Mouse (Mus musculus): ENCODE results near the gene Mta3.
"Not testable (repeated sequence)": the region's sequence is repeated elsewhere in the genome, so short reads cannot be mapped to it uniquely, and the experiment has no call there.

Mta3 gene

DNA sequence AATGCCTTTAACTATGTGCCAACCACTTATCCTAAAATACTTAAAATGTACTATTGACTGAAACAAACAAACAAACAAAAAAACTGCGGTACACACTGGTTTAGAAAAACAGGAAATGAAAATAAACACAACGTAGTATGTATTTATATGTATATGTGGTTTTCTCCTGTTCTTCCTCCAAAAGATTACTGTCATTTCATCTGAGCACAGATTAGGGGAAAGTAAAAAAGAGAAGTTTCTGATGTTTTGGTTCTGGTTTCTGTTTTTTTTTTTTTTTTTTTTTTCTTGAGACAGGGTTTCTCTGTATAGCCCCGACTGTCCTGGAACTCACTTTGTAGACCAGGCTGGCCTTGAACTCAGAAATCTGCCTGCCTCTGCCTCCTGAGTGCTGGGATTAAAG lies 3.6 kb downstream of the Mta3 start:
- not testable (repeated sequence) for DNase-seq

DNA sequence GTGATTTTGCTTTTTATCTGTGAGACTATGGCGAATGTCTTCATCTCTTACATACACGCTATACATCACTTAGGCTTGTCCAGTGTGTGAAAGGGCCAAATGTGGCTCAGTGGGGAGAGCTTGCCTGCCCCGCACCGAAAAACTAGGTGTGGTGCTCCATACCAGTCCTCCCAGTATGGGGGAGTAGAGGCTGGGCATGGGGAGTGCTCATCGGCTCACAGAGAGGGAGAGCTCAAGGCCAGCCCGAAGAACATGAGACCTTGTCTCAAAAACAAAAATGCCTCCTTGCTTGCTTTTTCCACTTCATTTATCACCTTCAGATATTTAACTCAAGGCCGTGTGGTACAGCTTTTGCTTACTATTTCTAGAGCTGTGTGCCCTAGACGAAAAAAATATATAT lies 4.7 kb downstream of the Mta3 start:
- no peak for DNase-seq

DNA sequence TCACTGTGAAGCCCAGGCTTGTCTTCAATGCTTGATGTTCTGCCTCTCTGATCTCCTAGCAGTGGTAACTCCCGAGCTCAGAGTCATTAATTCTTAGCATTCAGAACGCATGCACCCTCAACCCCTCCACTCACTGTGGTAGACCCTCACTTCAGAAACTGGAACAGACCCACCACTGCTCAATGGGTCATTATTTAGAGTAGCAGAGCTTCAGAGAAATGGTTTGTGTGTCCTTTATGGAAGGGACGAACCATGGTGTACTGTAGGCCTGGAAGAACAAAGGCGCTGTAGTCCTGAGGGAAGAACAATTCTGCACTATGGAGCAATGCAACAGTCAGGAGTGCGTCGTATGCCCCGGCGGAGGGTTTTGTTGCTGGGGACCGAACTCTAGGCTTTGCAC lies 6.4 kb downstream of the Mta3 start:
- no peak for DNase-seq

DNA sequence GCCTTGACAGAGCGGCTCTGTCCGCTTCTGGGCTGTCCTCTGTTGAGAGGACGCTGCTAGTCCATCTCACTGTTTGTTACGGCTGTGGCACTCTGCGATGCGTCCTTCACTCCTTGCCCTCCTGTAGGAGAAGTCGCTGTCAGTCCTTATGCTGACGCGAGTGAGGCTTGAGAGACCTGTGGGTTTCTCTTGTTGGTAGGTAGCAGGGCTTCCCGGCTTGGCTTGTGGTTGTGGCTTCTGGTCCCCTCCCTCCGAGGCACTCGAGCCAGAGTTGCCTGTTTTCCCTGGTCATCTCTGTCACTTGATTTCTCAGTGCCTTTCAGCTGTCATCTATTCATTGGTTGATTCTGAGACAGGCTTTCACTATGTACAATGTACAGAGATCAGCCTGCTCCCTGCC lies 14.5 kb downstream of the Mta3 start:
- DNase-seq = no peak

DNA sequence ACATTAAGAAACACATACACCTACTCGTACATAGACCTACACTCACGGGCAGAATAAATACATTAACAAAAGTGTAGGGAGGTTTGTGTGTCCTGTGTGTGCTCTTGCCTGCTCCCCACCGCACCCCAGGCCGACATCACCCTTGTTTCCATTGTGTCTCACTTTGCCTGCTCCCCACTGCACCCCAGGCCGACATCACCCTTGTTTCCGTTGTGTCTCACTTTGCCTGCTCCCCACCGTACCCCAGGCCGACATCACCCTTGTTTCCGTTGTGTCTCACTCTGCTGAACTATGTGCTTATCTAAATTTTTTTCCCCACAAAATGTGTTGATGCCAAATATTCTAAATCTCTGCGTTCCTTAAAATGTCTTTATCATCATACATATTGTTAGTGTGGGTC lies 15.2 kb downstream of the Mta3 start:
- DNase-seq = no peak

DNA sequence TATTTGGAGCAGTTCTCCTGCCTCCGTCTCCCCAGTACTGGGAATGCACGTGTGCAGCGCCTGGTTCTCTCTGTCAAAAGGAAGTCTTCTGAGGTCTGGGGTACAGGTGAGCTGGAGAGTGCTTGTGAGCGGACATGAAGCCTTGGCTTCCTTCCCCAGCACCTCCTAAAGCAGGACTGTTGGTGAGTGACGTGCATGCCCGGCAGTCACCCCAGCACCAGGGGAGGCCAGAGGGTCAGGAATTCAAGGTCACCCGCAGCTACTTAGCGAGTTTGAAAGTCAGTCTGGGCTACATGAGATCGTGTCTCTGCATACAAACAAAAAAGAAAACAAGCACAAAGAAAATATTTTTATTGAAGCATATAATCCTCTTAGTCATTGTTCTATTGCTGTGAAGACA lies 17.1 kb downstream of the Mta3 start:
- DNase-seq = no peak

DNA sequence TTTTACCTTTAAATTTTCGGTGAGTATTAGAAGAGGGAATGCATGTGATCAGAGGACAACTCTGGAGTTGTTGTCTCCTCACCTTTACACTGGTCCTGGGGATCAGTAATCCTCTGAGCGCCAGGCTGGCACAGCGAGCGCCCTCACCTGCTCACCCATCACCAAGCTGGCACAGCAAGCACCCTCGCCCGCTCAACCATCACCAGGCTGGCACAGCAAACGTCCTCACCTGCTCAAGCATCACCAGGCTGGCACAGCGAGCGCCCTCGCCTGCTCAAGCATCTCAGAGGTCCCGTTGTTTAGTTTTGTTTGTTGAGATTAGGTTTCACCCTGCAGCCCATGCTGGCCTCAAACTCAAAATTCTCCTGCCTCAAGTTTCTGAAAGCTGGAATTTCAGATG lies 20.5 kb downstream of the Mta3 start:
- DNase-seq = peak; percentile 23

DNA sequence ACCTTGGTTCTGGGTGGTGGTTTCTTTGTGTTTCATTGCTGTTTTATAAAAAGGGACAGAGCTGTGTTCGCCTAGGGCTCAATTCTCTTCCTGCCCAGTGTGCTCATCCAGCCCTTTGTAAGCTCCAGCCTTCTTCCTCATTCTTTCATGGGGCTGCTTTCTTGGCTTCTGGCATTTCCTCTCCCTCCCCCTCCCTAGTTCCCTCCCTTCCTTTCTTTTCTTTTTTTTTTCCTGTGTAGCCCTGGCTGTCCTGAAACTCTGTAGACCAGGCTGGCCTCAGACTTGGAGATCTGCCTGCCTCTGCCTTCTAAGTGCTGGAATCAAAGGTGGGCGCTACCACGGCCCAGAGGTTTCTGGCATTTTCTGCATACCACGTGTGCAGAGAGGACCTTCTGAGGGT lies 21.7 kb downstream of the Mta3 start:
- no peak for DNase-seq

DNA sequence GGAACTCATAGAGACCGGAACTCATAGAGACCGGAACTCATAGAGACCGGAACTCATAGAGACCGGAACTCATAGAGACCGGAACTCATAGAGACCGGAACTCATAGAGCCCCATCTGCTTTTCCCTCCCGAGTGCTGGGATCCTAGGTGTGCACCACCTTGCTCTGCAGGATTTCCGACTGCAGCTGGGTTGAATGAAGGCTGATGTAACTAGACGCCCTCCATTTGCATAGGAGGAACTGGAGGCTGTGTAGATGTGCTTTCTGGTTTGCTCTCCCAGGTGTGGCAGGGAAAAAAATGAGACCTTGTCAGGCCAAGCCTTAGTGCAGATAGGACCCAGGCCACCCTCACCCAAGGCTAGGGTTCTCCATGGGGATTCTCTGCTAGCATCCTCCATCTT lies 23.1 kb downstream of the Mta3 start:
- DNase-seq = no peak

DNA sequence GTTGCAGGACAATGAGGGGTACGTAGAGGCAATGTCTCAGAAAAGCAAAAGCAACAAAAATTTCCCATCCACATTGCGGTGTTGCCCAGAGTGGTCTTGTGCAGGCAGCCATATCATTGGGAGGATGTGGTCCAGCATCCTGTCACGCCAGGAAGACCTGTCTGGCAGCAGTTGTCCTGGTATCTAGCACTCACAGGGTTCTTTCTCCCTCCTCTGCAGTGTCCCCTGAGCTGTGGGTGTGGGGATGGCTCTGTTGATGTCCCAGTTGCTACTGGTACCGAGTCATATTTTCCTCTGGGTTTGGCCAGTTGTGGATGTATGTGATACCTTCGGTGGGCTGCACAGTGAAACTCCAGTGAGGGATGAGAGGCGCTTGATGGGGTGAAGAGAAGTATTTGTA lies 24.2 kb downstream of the Mta3 start:
- no peak for DNase-seq

DNA sequence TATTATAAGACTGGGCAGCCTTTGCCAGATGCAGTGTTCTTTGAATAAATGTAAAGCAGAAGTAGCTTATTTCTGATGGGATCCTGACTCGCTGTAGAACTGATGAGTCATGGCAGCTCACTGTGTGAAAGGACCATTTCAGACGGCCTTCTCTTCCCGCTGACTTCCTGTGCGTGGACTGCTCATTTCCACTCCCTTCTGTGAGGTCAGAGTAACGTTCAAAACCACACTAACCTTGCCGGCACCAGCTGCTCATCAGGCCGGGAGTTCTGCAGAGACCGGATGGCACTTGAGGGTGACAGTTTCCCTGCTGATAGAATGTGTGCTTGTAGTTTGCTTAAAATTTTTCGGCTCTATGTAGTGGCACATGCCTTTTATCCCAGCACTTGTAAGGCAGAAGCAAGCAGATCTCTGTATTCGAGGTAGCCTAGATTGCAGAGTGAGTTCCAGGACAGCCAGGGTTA lies 26.2 kb downstream of the Mta3 start:
- DNase-seq = peak; percentile 37

DNA sequence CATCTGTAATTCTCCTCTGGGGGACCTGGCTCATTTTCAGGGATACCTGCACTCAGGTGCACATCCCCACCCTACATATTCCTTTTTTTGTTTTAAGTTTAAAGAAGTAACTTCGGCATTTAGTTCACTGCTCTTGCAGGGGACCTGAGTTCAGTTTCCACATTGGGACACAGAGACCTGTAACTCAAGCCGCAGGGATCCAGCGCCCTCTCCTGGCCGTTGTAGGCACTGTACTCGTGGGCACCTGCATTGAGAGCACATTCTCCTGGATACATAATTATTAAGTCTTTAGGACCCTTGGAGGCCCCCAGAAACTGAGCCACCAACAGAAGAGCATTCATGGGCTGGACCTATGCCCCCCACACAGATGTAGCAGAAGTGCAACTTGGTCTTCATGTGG lies 26.8 kb downstream of the Mta3 start:
- peak; percentile 44 for DNase-seq

DNA sequence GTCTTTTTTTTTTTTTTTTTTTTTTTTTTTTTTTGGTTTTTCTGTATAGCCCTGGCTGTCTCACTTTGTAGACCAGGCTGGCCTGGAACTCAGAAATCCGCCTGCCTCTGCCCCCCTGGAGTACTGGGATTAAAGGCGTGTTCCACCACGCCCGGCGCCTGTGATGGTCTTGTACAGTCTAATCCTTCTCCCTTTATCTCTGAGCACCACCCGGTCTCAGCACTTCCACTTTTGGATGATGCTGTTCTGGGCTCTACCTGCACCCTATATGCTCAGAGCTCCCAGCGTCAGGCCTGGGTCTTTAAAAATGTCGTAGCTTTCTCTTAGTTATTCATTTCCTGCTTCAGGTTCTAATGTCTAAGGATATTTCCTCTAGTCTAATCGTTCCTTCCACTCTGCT lies 30.7 kb downstream of the Mta3 start:
- DNase-seq = no peak

DNA sequence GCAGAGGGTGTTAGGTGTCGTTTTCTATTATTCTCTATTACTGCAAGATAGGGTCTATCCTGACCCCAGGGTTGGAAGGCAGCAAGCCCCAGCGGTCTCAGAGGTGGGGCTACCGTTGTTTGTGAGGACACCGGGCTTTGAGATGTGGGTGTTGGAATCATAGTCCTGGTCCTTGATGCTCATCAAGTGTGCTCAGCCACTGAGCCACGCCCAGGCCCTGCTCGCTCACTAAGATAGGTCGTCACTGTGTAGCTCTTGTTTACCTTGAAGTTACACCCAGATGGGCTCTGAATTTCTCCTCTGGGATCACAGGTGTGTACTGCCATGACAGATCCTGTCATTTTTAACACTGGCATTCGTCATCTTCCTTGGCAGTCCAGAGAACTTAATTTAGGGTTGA lies 31.8 kb downstream of the Mta3 start:
- DNase-seq = no peak

DNA sequence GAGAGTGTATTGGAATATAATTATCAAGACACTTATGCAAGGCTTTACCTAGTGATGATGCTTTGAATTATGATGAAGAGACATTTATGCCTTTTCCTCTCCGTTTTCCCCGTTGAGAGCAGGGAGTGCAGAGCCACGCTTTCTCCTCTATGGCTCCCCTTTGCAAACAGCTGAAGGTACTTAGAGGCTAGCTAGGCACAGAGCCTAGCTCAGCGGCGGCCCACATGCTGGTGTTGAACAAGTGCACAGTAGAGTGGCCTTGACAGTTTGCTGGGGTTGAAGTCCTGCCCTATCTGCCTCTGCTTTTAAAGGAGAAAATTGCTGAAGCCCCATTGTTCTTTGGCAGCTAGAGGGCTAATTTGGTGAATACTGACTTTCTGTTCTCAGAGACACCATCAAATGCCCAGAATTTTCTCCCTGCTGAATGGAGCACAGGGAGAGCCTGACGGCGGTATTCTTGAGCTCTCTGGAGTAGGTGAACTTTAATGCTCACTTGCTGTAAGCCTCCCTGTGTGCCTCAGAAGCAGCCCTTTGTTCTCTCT lies 34.2 kb downstream of the Mta3 start:
- no peak for DNase-seq

DNA sequence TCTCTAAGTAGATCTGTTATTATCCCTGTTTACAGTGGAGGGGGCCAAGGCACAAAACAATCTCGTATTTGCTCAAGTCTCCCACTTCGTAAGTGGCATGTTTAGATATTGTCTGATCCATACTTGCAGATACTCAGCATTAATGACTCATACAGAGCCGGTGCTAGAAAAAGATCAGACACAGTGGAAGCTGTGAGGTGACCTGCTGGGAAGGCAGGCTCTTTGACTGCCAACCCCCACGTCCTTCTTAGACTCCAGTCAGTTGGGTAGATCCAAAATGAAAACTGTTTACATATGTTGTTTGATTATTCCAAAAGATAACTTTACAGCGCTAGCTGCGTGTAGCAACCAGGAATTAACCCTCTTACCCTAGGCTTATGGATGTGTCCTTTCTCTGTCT lies 35.3 kb downstream of the Mta3 start:
- no peak for DNase-seq

DNA sequence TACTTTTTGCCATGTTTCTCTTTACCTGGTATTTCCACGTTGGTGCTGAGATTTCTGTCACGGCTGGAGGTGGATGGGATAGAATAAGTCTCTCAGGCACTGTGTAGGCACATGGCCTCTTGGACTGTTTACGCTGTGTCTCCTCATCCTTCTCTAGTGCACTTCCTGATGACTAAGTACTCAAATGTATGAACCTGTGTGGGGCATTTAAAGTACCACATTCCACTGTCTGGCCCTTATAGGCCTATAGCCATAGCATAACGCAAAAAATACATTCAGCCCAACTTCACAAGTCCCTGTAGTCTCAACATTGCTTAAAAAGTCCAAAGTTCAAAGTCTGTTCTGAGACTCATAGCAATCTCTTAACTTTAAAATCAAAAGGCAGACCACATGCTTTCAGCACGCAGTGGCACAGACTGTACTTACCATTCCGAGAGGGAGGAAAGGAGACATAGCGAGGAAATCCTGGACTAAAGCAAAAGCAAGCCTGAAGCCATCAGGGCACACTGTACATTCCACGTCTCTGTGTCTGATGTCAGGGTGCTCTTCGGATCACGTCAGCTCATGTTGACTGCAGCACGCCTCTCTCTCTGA lies 38.4 kb downstream of the Mta3 start:
- DNase-seq = no peak

DNA sequence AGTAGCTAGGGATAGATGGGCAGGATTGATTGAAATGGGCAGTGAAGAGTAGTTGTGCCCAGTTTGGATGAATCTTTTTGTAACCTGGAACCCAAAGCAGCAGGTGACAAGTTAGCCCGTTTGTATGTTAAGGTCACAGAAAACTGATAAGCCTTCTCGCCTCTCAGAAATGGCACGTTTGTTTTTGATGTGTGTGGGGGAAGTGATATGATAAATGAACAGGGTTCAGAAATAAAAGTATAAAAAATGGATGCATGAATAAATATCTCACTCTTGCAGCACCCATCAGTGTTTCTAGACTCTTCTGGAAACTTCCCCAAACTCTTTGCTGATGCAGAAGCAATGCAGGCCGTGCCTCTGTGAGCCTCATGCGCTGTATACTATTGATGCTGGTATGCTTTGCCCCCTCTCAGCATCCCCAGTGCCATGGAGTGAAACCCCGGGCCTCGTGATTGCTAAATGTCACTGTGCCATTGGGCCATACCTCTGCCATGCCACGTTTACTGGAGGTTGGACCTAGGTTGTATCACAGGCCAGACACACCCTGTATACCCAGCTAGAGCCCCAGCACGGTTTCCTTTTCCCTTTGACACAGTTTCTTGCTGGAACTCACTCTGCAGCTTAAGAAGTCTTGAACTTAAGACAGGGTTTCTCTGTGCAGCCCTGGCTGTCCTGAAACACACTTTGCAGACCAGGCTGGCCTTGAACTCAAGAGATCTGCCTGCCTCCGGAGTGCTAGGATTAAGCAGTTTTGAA lies 41.6 kb downstream of the Mta3 start:
- DNase-seq = no peak

DNA sequence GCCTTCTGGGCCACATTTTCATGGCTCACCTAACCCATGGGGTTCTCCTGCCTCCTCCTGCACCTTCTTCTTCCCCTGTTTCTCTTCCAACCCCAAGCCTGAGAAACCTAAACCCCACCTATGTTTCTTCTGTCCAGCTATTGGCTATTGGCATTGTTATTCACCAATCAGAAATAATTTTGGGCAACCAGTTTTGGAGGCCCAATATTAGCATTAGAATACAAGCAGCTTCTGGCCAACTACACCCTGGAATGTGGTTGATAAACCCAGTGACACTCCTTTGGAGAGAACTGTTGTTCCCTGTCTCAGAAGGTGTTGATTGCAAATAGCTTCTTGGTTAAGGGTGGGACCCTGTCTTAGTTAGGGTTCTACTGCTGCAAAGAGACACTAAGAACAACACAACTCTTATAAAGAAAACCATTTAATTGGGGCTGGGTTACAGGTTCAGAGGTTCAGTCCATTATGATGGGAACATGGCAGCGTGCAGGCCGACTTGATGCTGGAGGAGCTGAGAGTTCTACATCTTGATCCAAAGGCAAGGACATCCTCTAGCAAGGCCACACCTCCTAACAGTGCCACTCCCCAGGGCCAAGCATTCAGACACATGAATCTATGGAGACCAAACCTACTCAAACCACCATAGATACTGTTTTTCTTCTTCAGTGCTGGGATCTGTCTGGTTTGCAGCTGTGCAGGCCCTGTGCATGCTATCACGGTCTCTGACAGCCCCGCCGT lies 44.4 kb downstream of the Mta3 start:
- no peak for DNase-seq

DNA sequence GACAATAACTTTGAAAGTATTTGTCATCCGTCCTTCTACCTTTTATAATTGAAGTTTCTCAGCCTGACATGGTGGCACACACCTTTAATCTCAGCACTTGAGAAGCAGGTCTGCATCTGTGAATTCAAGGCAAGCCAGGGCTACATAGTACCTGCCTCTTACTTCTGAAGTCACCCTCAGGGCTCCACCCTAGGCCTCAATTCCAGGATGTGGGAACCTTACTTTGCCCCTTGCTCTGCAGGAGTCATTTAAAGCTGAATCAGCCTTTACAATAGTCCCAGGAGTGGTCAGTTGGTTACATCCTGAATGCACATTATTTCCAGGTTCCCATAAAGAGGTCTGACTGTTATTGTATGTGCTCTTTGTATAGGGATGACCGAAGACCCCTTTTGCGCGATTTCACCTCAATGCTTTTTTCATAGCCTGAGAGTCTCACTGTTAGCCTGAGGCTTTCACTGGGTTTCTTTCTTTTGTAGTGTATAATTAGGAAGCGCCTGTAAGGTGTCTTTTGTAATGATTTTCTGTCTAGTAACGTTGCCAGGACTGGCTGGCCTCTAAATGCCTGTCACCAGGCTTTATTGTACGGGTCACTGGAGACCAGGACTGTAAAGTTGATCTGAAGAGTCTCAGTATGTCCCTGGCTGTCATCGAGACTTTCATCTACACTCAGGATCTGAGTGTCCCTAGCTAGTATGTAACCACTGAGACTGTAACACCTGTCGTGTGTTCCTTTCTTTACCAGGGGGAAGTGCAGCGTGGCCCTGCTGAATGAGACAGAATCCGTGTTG lies 47.3 kb downstream of the Mta3 start:
- DNase-seq = no peak

DNA sequence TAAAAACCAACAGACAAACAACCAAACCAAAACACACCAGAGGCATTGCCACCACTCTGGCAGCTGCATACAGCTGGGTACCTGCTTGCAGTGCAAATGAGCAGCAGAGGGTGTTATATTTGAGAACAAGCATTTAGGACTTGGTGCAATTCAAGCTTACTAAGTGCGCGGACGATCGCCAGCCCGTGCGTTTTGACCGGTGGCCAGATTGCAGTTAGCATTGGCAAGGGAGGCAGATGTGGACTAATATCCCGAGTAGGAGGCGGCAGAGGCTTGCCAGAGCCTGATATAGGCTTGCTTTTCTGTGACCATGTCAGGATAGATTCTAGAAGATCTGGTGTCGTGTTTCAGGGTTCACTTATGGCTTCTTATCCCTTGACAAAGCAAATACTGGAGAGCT lies 52.1 kb downstream of the Mta3 start:
- no peak for DNase-seq

DNA sequence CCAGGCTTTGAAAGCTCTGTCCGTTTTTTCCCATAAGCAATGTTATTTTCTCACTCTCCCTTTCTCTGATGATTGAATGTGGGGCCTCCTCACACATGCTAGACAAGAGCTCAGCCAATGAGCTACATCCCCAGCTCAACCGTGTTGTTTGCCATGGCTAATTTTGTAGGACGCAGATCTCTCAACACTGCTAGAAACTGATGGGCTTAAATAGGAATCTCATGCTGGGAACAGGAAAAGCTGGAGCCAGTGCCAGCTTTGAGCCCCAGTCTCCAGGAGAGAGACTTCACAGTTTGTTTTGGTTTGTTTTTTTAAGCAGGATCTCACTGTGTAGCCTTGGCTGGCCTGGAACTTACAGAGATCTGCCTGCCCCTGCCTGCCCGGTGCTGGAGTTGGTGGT lies 53.6 kb downstream of the Mta3 start:
- DNase-seq = no peak

DNA sequence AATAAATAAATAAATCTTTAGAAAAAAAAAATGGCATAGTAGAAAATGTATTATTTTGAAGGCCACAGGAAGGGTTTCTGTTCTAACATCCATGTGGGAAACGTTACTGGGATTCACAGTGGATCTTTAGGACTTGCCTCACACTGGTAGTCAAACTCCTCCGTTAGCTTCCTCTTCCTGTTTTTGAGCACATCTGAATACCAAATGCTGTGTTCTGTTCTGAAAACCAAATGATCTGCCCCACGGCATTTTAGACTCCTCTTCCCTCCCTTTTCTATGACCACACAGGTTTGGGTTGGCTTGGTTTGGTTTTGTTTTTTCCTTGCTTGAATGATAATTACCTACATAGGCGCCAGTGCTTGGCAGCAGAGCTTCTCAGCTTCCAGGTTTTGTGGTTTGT lies 58.6 kb downstream of the Mta3 start:
- DNase-seq = no peak

Data from kidney, adult 11 months (tissue).